Mouse (Mus musculus): ENCODE results near the gene Zfp385b. TPM values are rescaled to one million over a fixed set of nuclear protein-coding genes. Genes with fewer than 3 reads are reported as not detected.

Zfp385b gene
- total RNA-seq (2012; rRNA removed) = not detected in 2 replicates
- not detected in 2 replicates for total RNA-seq (2014; rRNA removed)
- polyA plus RNA-seq (2012; ENCODE audit: insufficient read length, low read depth) = not detected in 2 replicates

- Histone ChIP-seq H3K36me3 (replicated peaks in 1 of 2; ENCODE audit: control insufficient read depth in 1 of 2, insufficient read depth in 1 of 2, low read length in 1 of 2) (no peaks in the 10 kb centered on the region), H3K9ac (ENCODE audit: insufficient read depth, low read depth) (no peak within 1 kb of the TSS), H3K27ac (ENCODE audit: insufficient read depth, low read depth) (no peak within 1 kb of the TSS), H3K4me2 (ENCODE audit: insufficient read depth, low read depth, poor library complexity, severe bottlenecking) (no peak within 1 kb of the TSS), H3K27me3 (replicated peaks) (no peaks in the 10 kb centered on the region), H3K9me3 (replicated peaks; ENCODE audit: low read length) (peaks cover 54% of the 10 kb centered on the region), H3K79me2 (replicated peaks; ENCODE audit: control insufficient read depth, extremely low read depth, insufficient read depth, poor library complexity, severe bottlenecking) (no peaks in the 10 kb centered on the region), H3K4me1 (ENCODE audit: control insufficient read depth in 1 of 2, insufficient read depth in 2 of 2) (no peaks in the 10 kb centered on the region), H3K4me3 (replicated peaks in 1 of 3; ENCODE audit: low read depth in 2 of 3, low read length in 2 of 3, poor library complexity in 1 of 3) (no peak within 1 kb of the TSS)
- no peak for DNase-seq (ENCODE audit: extremely low read depth)
- TF ChIP-seq E2F4 (IDR thresholded peaks at IDR 0.05; ENCODE audit: insufficient replicate concordance, low read depth, low read length) (no peak), NRF1 (IDR thresholded peaks at IDR 0.05; ENCODE audit: low read depth, low read length) (no peak), IRF4 (IDR thresholded peaks at IDR 0.05; ENCODE audit: low read depth, low read length) (no peak), MXI1 (IDR thresholded peaks at IDR 0.05; ENCODE audit: low read depth, low read length) (no peak)
- dilution Hi-C loops (cut with MboI; ENCODE audit: extremely low pct_ligation_motif_present, extremely low pct_unique_long_range_greater_than_20kb, low sequenced_read_pairs) = no loop called here
- in situ Hi-C loops (cut with MboI; ENCODE audit: low pct_ligation_motif_present, low pct_unique_long_range_greater_than_20kb, low sequenced_read_pairs) = no loop called here
Measured at GRCm38 (mm10) chr2:77819539-77819938, at the start of gene Zfp385b. Zfp385b (minus strand) TSS chr2:77819639.

- Histone ChIP-seq H3K79me2 (replicated peaks; ENCODE audit: control insufficient read depth, extremely low read depth, insufficient read depth, poor library complexity, severe bottlenecking) (no peaks in the 10 kb centered on the region), H3K4me1 (ENCODE audit: control insufficient read depth in 1 of 2, insufficient read depth in 2 of 2) (no peaks in the 10 kb centered on the region), H3K9me3 (replicated peaks; ENCODE audit: low read length) (peaks cover 32% of the 10 kb centered on the region), H3K27ac (ENCODE audit: insufficient read depth, low read depth) (no peak overlapping the region), H3K27me3 (replicated peaks) (no peaks in the 10 kb centered on the region), H3K4me3 (replicated peaks in 1 of 3; ENCODE audit: low read depth in 2 of 3, low read length in 2 of 3, poor library complexity in 1 of 3) (no peak overlapping the region), H3K36me3 (replicated peaks in 1 of 2; ENCODE audit: control insufficient read depth in 1 of 2, insufficient read depth in 1 of 2, low read length in 1 of 2) (no peaks in the 10 kb centered on the region), H3K4me2 (ENCODE audit: insufficient read depth, low read depth, poor library complexity, severe bottlenecking) (no peak overlapping the region), H3K9ac (ENCODE audit: insufficient read depth, low read depth) (no peak overlapping the region)
- no peak for DNase-seq (ENCODE audit: extremely low read depth)
- no peak for TF ChIP-seq ZMIZ1 (IDR thresholded peaks at IDR 0.05; ENCODE audit: low read depth, low read length)
- no peak for TF ChIP-seq ELF1 (IDR thresholded peaks at IDR 0.05; ENCODE audit: low read depth, low read length)
- TF ChIP-seq MXI1 (IDR thresholded peaks at IDR 0.05; ENCODE audit: low read depth, low read length) = no peak
- no peak for TF ChIP-seq NRF1 (IDR thresholded peaks at IDR 0.05; ENCODE audit: low read depth, low read length)
- no peak for TF ChIP-seq CHD1 (IDR thresholded peaks at IDR 0.05; ENCODE audit: low read depth, low read length)
- TF ChIP-seq TBP (conservative IDR thresholded peaks at IDR 0.05; ENCODE audit: low read depth, low read length) = no peak
- TF ChIP-seq MAZ (IDR thresholded peaks at IDR 0.05; ENCODE audit: low read depth, low read length) = no peak
- no peak for TF ChIP-seq RCOR1 (conservative IDR thresholded peaks at IDR 0.05; ENCODE audit: low read depth, low read length)
- dilution Hi-C loops (cut with MboI; ENCODE audit: extremely low pct_ligation_motif_present, extremely low pct_unique_long_range_greater_than_20kb, low sequenced_read_pairs) = no loop called here
- in situ Hi-C loops (cut with MboI; ENCODE audit: low pct_ligation_motif_present, low pct_unique_long_range_greater_than_20kb, low sequenced_read_pairs) = no loop called here
Measured at GRCm38 (mm10) chr2:77863934-77864333, 44.5 kb upstream of the Zfp385b start.

- H3K4me3 ChIP-seq (replicated peaks in 1 of 3; ENCODE audit: low read depth in 2 of 3, low read length in 2 of 3, poor library complexity in 1 of 3) = no peak overlapping the region
- H3K4me1 ChIP-seq (ENCODE audit: control insufficient read depth in 1 of 2, insufficient read depth in 2 of 2) = no peaks in the 10 kb centered on the region
- H3K27ac ChIP-seq (ENCODE audit: insufficient read depth, low read depth) = no peak overlapping the region
- no peak for TF ChIP-seq ELF1 (IDR thresholded peaks at IDR 0.05; ENCODE audit: low read depth, low read length)
- TF ChIP-seq SIN3A (IDR thresholded peaks at IDR 0.05; ENCODE audit: low read length) = no peak
- no peak for TF ChIP-seq ZKSCAN1 (IDR thresholded peaks at IDR 0.05; ENCODE audit: borderline replicate concordance, low read depth, low read length)
- no peak for TF ChIP-seq NRF1 (IDR thresholded peaks at IDR 0.05; ENCODE audit: low read depth, low read length)
- TF ChIP-seq JUND (conservative IDR thresholded peaks at IDR 0.05; ENCODE audit: low read depth, low read length) = no peak
- no peak for TF ChIP-seq UBTF (IDR thresholded peaks at IDR 0.05; ENCODE audit: low read depth, low read length)
- no peak for TF ChIP-seq ZNF384 (IDR thresholded peaks at IDR 0.05; ENCODE audit: low read depth, low read length)
- no peak for TF ChIP-seq SMC3 (IDR thresholded peaks at IDR 0.05; ENCODE audit: low read depth, low read length)
- TF ChIP-seq IRF4 (IDR thresholded peaks at IDR 0.05; ENCODE audit: low read depth, low read length) = no peak
- no peak for TF ChIP-seq GABPA (IDR thresholded peaks at IDR 0.05; ENCODE audit: insufficient replicate concordance, low read depth, low read length)
- no peak for TF ChIP-seq MEF2A (IDR thresholded peaks at IDR 0.05; ENCODE audit: borderline replicate concordance, low read depth, low read length)
- TF ChIP-seq PAX5 (IDR thresholded peaks at IDR 0.05; ENCODE audit: low read length) = no peak
- no peak for TF ChIP-seq MAZ (IDR thresholded peaks at IDR 0.05; ENCODE audit: low read depth, low read length)
- no peak for TF ChIP-seq POLR2A (IDR thresholded peaks at IDR 0.05; ENCODE audit: low read depth, low read length)
- TF ChIP-seq RAD21 (IDR thresholded peaks at IDR 0.05; ENCODE audit: low read depth, low read length) = no peak
- no peak overlapping the region for H3K4me2 ChIP-seq (ENCODE audit: insufficient read depth, low read depth, poor library complexity, severe bottlenecking)
- in situ Hi-C loops (cut with MboI; ENCODE audit: low pct_ligation_motif_present, low pct_unique_long_range_greater_than_20kb, low sequenced_read_pairs) = no loop called here
- no peaks in the 10 kb centered on the region for H3K79me2 ChIP-seq (replicated peaks; ENCODE audit: control insufficient read depth, extremely low read depth, insufficient read depth, poor library complexity, severe bottlenecking)
- H3K36me3 ChIP-seq (replicated peaks in 1 of 2; ENCODE audit: control insufficient read depth in 1 of 2, insufficient read depth in 1 of 2, low read length in 1 of 2) = no peaks in the 10 kb centered on the region
- dilution Hi-C loops (cut with MboI; ENCODE audit: extremely low pct_ligation_motif_present, extremely low pct_unique_long_range_greater_than_20kb, low sequenced_read_pairs) = no loop called here
- peaks cover 33% of the 10 kb centered on the region for H3K9me3 ChIP-seq (replicated peaks; ENCODE audit: low read length)
- H3K27me3 ChIP-seq (replicated peaks) = no peaks in the 10 kb centered on the region
- DNase-seq (ENCODE audit: extremely low read depth) = no peak
- no peak overlapping the region for H3K9ac ChIP-seq (ENCODE audit: insufficient read depth, low read depth)
Measured at GRCm38 (mm10) chr2:77863522-77863921, 44.1 kb upstream of the Zfp385b start.

Measured in CH12.LX (cell line).